Mouse (Mus musculus) kidney, adult 2 months (tissue): ENCODE results near the gene Sltm.

Experiments
- CTCF ChIP-seq: fragments of 200-500 bp; conservative IDR thresholded peaks from 2 replicates; pipeline ENCODE4 v1.5.1; 2011; ENCODE audit warnings: low read depth, mild to moderate bottlenecking, control low read depth, low read length, moderate library complexity, mixed read lengths; ENCODE audit not compliant: insufficient read depth, insufficient read length
- POLR2A ChIP-seq: fragments of 200-500 bp; IDR thresholded peaks from one replicate; pipeline ENCODE4 v1.6.1; 2011; ENCODE audit warnings: low read depth, low read length, control low read depth

DNA sequence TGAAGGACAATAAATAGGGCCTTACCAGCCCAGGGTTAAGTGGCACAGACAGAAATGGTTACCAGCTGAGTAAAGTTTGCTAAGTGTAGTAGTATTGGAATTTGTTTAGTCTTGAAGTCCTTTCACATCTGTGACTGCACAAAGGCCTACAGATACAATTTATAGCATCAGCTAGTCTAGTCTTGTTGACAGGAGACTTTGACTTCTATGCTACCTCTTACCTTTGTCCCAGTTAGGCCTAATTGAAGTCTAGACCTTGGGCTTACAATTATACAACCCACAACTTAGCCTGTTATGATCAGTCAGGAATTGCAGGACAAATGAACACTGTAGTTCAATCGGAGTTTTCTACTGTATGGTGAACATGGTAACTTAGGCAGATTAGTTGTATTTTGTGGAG lies 9.0 kb downstream of the Sltm start:
- TF ChIP-seq POLR2A = no peak
- no peak for TF ChIP-seq CTCF
